Mouse (Mus musculus): ENCODE measurements at regions not wholly inside any gene's neighbourhood (a gene's known extent, or its start where the extent isn't known, plus 50 kb on each side); places are given as distances from the start of the nearest gene placed in this dataset.

- no peak for TF ChIP-seq TAL1 (IDR thresholded peaks at IDR 0.05; ENCODE audit: low read length)
- TF ChIP-seq GATA1 (IDR thresholded peaks at IDR 0.05; ENCODE audit: low read length), result no peak
These were observed 91.3 kb downstream of the Dusp6 start for GRCm38 (mm10) chr10:99354352-99354751.
